Mouse (Mus musculus) embryo, embryonic 11 days (tissue): Measurements from ENCODE around the gene Hspb2.

Experiments
- DNase-seq: peaks from one replicate; pipeline ENCODE4 v3.0.0-alpha.2; 2015

Gene Hspb2

DNA sequence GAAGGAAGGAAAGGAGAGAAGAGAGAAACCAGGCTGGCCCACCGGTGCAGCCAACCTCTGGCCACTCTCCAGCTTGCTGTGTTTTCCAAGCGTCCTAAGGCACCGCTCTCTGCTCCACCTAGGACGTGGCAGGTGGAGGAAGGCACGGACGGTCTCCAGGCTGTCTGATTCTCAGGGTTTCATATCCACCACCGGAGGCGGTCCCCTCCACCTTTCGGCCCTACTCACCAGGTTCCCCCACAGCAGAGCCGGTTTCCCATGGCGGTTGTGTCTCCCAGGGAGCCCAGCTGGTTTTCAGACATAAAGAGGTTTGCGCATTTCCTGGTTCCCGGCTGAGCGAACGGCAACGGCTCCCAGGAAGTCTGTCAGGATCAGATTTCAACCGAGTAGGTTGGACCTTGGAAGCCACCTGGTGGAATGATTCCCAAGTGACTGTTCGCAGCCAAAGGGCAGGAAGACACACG, 5.9 kb downstream of the Hspb2 start, which contains the start of gene 2310030G06Rik:
Gene 2310030G06Rik, minus strand, starts transcription at position 323 of the 464 bp plus-strand sequence.
- peak; percentile 61 for DNase-seq

DNA sequence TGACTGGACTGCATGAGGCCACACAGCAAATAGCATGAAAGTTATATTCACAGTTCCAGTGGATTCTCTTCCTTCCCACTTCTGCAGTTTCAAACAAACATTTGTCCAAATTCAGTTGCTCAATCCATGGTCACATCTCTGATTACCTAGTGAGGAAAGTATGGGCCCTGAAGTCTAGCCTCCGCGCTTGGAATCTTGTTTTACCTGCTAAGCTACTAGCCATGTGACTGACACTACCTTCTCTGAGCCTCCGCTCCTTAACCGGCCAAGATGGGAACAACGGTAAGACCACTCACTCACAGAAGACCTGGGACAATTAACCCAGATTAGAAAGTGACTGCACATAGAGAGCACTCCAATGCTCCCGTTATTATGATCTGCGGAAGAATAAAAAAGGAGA, 6.3 kb downstream of the Hspb2 start:
- no peak for DNase-seq

DNA sequence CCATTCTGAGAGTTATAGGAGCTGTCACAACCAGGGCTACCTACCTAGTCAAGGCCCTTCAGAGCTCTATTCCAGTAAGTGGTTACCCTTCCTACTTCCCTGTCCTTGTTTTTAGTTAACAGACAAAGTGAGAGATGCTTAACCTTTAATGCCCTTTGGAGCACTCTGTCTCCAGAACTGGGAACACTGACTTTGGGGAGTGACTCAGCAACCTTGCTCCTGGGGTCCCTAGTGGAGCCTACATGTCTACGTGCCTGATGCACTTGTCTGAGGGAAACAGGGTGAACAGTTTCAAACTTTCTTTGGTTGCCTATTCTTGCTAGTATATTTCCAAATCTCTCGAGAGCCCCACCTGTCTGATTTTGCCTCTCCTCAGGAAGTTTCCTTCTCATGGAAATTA, 9.4 kb downstream of the Hspb2 start:
- no peak for DNase-seq

DNA sequence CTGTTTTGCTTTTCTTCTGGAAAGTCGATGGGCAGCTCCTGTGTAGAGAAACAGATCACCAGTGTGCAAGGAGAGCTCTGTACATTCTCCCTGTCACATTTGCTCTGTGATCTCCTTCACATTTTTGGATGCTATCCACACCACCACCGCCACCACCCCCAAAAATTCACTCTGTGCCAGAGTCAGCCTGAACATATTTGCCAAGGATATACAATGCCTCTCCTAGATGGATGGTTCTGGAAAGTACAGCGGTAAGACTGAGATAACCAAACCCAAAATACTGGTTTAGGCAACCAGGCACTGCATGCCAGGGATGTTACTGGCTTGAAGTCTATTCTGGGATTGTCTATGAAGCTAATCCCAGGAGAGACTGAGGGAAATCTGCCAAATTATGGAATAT, 9.9 kb downstream of the Hspb2 start:
- DNase-seq = no peak

DNA sequence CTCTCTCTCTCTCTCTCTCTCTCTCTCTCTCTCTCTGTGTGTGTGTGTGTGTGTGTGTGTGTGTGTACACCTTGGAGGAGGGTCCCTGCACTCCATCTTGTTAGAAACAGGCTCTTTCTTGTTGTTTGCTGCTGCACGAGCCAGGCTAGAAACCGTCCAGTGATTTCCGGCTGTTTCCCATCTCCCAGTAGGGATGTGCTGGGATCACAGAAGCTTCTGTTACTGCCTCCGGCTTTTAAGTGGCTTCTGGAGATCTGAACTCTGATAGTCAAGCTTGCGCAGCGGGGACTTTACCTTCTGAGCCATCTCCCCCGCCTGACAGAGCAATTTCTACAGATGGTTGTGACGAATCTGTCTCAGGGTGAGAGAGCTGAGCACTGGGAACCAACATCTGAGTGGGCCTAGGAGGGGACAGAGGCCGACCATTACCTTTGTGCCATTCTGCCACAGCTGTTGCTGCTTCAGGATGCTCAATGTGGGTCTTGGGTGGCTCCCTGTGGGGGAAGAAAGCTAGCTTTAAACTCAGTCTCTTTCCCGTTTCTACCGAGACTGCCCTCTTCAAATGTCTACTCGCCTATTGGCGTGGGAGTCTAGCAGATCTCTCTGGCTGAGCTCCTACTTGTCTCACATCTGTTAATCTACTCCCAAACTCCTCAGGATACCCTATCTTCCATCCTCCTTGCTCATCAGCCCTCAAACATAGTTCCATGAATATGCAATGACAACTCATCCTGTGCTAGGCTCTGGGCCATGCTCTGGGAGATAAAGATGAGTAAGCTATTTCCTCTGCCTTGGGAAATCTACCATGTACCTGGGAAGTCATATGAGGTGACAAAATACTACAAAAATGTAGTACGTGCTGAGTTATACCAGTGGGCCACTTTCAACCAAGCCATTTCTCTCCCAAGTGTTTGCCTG, 11.0 kb downstream of the Hspb2 start:
- DNase-seq = no peak

DNA sequence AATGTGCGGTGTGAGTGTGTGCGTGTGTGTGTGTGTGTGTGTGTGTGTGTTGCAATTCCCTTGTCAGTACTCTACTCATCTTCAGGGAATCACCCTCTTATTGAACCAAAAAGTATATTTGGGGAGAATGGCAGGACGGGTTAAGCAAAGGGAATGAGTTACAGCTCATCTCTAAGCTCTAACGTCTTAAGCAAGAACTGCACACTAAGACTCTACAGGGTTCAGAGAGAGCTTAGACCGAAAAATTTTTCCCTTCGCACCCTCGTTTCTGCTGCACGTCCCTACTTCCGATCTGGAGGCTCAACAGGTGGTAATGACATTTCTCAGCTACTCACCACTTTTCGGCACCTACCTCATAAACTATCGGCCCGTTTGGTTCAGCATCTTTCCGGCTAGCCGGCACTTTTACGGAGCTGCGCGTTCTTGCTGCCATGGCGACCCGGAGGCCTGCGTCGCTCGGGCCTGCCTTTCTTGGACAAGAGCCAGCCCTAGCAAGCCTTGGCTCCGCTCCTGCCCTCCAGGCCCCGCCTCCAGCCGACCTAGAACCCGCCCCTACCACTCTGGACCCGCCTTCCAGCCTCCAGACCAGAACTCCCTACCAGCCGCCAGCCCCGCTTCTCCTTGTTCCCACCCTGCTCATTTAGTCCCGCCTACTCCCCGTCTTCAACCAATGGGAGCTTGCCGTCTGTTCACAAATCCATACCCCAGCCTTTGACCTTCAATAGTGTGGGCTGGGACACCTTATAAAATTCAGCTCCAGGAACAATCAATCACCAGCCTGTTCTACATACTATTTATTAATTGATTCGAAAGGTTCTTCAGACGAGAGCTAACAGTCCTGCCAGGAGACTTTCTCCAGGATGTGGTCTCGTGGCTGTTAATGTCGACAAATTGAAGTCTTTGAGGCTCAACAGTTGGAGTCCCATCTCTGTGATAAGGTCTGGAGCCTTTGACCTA, 13.0 kb downstream of the Hspb2 start, which contains the start of gene Dixdc1:
Gene Dixdc1, minus strand, starts transcription at position 604 of the 957 bp plus-strand sequence.
- peak; percentile 95 for DNase-seq

DNA sequence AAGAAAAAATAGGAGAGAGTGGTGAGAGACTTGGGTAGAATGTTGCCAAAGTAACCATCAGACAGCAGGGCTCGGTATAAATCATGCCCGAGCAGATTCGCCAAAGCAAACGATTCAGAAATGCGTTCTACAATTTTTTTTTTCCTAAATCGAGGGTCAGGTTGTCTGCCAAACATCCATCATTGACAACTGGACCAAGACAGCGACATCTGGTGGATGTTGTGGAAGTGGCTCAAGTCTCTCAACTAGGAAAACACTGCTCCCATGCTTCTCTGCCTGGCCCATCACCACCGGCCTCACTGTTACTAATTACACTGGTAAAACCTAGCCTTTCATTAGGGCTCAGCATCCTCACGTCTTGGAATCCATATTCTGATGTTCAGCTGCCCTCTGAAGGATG, 17.2 kb downstream of the Hspb2 start:
- DNase-seq = peak; percentile 79

DNA sequence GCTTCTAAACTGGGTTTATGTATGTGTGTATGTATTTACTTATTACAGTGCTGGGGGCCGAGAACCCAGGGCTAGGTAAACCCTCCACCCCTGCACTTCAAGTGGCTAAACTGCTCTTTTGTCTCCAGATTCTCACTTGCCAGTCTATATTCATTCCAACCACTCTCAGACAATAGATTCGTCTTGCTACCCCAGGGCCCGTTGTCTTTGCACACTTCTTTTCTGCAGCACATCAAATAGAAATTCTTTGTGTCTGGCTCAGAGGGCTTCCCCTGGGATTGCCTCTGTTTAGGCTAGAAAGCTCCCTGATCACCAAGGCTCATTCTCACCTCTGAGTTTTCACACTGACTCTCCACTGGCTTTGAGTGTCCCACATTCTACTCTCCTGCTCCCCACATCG, 19.6 kb downstream of the Hspb2 start:
- peak; percentile 37 for DNase-seq

DNA sequence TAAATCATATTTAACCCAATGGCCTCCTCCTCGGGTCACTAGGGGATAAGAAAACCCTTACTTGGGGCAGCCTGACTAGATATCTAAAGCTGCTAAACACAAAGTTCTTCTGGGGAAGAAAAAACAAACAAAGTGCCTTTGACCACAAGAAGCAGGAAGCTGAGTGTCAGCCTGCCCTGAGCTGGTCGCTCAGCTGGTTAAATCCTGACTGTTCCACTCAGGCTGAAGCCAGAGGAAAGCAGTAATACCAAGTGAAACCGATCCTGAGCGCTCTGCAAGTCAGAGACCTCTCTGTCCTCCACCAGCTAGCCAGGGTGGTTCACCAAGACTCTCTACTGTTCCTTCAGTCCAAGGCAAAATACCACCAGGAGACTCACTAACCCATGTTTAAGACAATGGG, 22.6 kb downstream of the Hspb2 start:
- no peak for DNase-seq

DNA sequence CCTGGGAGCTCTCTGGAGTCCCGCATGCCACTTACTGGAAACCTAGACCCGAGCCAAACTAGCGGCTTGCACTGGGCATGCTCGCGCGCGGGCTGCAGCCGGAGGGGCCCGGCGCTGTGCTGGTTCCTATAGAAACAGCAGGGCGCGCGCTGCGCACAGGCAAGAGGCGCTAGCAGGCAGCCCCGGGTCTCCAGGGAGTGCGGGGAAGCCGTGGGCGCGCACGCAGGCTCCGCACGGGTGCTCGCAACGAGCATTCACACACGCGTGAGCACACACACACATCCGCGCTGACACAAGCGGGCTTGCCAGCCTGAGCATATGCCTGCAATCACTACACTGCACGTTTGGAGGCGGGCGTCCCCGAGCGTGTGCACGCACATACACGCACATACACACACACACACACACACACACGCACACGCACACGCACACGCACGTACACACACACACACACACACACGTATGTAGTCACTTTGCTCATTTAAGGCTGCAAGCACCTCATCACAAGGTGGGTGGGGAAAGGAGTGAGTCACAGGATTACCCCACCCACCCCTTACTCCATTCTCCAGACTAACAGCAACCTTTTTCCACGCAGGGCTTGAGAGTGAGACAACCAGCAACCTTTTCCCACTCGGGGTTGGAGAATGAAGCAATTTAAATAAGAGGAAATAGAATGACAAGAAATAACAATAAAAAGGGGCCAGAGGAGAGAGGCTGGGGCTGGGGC, 24.1 kb downstream of the Hspb2 start:
- peak; percentile 94 for DNase-seq

DNA sequence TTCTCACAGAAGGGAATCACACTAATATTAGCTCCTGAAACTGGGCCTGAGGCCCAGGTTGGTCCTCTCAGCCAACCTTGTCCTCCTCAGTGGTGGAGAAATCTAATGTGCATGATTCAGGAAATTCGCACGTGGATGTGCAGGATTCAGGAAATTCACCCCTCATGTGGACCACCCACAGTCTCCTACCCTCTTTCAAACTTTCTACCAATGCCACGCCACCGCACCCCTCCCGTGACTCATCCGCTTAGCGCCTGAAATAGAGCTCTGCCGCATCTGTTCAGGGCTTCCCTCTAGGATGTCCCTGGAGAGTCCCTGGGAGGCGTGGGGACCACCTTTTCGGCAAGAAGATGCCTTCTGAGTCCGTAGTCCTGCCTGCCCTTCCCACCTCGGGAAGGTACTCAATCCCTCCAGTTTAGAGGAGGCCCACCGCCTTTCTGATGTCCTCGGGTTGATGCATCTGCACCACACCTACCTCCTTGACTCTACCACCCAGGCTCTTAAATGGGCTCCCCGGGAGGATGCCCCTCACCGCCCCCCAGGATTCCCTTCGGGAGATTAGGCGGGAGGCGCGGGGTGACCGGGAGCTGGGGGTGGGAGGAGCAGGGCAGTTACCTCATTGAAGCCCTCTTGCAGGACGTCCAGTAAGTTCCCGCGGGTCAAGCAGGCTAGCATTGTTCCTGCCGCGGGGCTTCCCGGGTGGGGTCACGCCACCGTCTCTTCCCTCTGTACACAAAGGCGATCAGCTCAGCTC, 24.8 kb downstream of the Hspb2 start:
- DNase-seq = peak; percentile 68

DNA sequence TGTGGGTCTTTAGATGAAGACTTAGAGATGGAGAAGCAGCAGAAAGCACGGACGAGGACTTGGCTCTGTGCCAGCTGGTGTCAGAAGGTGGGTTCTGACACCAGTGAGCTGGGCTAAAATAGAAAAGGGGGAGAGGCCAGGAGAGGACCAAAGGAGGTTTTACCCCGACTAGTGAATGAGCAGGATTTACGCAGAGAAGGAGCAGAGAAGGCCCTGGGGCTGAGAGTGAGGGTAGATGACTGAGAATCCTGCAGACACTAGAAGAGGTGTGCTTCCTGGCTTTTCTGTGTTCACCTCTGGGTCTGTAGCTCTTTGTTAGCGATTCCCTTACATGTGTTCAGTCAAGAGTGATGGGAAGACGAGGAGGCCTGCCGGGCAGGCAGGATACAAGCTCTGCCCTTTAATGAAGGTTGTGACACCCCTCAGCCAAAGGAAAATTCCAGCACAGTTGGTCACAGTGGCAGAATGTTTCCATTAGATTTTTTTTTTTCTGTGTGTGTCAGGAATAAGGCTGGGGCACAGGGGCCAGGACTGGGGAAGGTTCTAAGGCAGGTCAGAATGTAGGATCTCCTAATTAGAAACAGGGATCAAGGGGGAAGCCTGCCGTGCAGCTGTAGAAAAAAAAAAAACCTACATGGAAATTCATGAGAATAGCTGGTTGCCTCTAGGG, 26.1 kb downstream of the Hspb2 start:
- peak; percentile 63 for DNase-seq

DNA sequence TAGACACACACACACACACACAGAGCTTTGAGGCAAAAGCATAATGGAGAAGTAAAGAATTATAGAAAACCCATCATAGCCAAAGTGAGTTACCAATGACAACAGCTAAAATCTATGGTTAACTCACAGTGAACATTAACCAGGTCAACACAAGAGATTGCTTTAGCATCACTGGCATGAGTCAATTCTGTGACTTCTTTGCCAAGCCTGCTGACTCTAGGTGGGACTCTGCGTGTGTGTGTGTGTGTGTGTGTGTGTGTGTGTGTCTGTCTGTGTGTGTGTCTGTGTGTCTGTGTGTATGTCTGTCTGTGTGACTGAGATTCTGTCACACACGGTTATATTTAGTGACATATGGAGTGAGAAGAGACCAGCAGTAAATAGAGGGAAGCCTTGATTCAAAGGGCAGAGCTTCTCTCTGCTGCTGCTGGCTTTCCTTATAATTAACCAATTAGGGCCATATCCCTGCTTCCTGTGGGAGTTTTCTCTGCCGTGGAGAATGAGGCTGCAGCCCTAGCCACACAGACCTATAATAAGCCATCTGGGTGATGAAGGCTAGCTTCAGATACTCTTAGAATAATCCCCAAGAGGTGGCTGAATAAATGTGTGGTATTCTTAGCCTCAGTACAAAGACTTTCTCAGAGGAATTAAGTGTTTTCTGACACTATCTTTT, 27.4 kb downstream of the Hspb2 start:
- peak; percentile 17 for DNase-seq

DNA sequence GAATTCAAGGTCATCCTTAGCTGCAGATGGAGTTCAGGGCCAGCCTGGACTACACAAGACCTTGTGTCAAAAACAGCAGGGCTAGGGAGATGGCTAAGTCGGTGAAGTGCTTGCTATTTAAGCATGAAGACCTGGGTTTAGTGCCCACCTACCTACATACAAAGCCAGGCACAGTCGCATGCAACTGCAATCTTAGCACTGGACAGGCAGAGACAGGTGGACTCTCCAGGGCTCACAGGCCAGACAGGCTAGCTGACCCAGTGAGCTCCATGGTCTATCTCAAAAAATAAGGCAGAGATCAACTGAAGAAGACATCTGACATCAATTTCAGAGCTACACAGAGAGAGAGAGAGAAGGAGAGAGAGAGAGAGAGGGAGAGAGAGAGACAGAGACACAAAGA, 28.0 kb downstream of the Hspb2 start:
- no peak for DNase-seq

DNA sequence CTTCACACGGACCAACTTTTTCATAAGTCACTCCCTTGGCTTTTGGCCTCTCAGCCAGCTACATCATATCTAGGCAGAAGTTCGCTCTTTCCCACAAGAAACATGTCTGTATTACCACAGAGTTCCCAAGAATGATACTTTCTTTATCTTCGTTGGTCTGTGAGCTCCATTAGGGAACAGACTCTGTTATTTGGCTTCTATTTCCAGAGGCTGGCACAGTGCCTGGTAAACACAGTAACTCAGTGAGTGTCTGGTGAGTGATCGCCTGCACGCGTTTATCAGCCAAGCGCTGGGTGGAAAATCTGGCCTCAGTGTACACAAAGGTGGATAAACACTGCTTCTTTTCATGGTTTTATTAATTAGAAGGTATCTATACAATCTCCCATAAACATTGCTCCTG, 28.7 kb downstream of the Hspb2 start:
- DNase-seq = no peak

DNA sequence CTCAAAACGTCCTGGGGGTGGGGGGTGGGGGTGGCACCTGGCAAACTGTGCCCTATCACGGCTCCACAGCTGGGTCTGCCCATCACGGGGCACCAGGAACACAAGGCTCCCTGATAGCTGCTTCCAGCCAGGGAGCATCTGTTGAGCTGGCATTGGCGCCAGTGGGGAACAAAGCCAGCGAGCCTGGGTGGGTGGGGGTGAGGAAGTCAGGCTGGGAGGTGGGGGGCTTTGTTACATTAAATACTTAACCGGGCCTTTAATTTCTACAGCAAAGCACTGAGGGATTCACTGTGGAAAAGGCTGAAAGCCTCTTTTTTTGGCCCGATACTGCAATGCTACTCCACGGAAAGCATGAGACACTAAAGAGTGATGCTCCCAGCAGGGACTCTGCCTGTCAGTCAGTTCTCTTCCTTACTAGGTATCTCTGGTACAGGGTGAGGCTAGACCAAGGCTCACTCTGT, 29.7 kb downstream of the Hspb2 start:
- DNase-seq = no peak

DNA sequence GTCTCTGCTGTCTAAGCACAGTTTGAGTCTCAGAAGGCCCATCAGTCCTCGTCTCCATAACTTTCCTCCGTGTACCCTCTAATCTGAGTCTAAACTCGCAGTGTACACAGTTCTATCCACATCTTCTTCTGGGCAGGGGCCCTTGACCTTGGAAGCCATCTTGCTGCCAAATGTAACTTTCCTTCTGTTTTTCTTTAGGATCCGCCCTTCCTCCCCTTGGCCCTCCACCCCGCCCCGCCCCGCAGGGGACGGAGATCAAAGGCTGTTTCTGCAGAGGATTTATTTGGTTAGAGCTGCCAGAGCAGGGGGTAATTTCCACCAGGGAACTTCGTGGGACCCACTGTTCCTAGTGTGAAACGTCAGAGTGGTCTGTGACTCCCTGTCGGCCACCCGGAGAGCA, 31.1 kb downstream of the Hspb2 start:
- DNase-seq = peak; percentile 39

DNA sequence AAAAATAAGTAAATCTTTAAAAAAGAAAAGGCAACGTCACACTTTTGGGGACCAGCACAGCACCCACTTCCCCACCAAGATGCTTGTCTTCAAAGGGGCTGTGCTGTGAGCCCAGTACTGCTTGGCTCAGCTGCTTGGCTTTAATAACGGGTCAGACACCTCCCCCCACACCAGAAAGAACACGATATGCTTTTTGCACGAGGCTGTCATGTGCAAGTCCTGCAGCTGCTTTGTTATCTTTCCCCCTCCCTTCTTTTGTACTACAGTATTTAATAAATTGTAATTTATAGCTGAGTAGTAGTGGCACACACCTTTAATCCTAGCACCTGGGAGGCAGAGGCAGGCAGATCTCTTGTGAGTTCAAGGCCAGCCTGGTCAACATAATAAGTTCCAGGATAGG, 33.3 kb downstream of the Hspb2 start:
- no peak for DNase-seq

DNA sequence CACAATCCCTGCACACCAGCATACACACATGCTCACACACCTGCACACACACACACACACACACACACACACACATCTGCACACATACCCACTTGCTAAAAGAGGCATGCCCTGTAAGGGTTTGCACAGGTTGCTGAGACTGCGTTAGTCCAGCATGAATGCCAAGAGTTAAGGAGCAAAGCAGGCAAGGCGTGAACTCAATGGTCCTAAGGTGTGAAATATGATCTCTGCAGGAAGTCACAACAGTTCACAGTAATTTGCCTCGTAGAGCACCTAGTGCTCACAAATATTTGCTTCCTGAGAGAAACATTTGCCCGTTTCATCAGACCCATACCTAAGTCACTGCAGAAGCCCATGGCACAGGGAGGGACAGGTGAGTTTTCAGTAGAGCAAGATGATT, 38.0 kb downstream of the Hspb2 start:
- no peak for DNase-seq

DNA sequence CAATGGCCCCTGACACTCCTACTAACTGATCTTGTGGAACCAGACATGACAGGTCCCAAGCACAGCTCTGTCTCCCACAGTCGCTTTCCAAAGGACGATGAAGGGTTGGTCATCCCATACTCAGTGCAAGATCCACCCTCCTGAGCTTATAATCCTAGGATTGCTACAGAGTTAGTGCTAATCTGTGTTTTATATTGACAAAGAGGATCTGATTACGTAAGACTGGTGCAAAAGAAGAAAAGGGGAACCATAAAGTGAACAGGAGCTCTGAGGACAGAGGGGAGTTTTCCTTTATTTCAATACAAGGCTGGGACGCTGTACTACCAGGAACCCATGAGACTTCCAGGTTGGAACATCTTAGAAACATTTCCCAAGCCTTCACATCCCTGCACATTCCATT, 40.8 kb downstream of the Hspb2 start:
- no peak for DNase-seq

DNA sequence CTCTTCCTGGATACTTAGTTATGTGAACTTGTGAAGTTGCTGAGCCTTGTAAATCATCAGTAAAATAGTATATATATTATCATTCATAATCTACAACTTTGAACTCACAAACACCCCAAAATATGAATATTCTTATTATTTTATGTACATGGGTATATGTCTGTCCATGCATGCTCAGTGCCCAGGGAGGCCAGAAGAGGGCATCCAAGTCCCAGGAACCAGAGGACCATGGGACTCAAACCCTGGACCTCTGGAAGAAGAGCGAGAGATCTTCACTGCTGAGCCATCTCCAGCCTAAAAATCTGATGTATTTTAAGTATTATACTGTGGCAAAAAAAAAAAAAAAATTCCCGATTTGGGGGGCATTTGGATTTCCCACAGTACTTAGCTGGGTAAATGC, 43.0 kb downstream of the Hspb2 start:
- peak; percentile 54 for DNase-seq
